Mouse (Mus musculus) adipocyte (in vitro differentiated cells): ENCODE measurements around the gene Slc26a10.
"Not testable (repeated sequence)": the region's sequence is repeated elsewhere in the genome, so short reads cannot be mapped to it uniquely, and the experiment has no call there.

Source experiments
- DNase-seq: peaks from one replicate; pipeline ENCODE4 v3.0.0-alpha.2; 2016; ENCODE audit warnings: low spot score

Slc26a10 gene

GRCm38 (mm10) chr10:127162771-127163261, 17.6 kb downstream of the Slc26a10 start:
- not testable (repeated sequence) for DNase-seq

DNA sequence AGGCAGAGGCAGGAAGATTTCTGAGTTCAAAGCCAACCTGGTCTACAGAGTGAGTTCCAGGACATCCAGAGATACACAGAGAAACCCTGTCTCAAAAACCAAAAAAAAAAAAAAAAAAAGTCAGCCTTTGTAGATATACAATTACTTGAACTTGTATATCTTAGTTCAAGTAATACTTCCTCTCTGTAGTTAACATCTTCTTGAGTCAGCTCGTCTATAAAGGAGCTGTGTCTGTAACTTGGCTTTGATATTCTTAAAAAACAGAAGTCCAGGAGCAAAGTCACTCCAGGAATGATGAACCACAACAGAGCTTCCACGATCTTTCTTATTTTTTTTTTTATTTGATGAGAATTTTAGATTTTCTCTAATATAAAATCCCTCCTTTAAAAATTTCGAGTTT, 19.7 kb downstream of the Slc26a10 start:
- no peak for DNase-seq

DNA sequence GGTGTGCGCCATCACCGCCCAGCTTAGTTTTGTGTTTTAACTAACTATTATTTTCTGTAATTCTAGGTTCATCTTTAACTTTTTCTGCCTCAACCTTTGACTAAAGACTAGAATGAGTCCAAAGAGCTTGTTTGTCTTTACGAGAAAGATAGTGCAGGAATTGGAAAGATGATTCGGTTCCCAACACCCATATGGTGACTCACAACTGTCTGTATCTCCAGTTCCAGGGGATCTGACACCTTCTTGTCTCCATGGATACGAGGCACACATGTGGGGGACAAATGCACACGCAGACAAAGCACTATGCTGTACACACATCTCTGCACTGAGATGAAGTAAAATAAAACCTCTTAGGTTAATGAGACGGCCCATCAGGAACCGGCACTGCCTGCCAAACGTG, 20.4 kb downstream of the Slc26a10 start:
- no peak for DNase-seq

GRCm38 (mm10) chr10:127158471-127158870, 22.0 kb downstream of the Slc26a10 start:
- no peak for DNase-seq

DNA sequence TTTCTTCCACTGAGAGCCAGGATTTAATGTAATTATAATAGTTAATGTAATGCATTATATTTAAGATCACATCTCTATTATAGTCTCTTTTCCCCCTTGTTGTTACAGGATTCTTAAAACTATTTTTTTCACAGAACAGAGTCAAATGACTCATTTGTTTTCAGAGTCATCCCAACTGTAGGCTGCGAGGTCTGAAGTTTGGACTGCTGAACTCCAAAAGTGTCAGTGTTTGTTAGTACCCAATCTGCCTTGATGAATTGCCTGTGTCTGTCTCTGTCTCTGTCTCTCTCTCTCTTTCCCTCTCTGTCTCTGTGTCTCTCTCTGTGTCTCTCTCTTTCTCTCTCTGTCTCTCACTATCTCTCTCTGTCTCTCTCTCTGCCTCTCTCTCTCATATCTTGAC, 23.9 kb downstream of the Slc26a10 start:
- DNase-seq: no peak

GRCm38 (mm10) chr10:127156089-127156488, 24.4 kb downstream of the Slc26a10 start:
- DNase-seq: no peak

GRCm38 (mm10) chr10:127154652-127155051, 25.8 kb downstream of the Slc26a10 start:
- DNase-seq: no peak

DNA sequence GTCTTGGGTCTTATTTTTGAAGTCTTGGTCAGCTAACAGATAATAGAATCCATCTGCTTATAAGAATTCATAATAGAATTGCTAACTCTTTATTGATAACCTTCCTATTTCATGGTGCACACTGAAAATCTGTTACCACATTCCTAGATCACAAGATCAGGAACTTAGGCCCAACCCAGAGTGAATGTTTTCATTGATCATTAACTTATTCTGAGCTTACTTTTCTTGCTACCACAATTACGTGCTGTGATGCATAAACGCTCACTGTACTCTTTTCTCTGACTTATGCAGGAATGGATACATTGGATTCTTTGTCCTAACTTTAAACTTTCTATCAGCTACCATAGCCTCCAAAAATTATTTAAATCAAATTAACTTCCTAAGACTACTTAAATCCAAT, 26.2 kb downstream of the Slc26a10 start:
- DNase-seq: no peak

DNA sequence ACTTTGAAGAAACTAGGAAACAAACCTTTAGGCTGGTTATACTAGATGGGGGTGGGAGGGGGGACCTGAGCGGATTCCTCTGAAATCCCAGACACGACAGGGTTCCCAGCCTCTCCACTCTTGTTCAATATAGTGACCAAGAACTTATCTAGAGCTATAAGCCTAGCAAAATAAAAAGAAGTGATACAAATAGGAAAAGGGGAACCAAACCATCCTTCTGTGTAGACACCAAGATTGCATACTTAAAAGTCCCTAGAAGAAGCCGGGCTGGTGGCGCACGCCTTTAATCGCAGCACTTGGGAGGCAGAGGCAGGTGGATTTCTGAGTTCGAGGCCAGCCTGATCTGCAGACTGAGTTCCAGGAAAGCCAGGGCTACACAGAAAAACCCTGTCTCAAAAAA, 27.1 kb downstream of the Slc26a10 start:
- no peak for DNase-seq

- DNase-seq: not testable (repeated sequence)
Measured at GRCm38 (mm10) chr10:127152556-127152955, 27.9 kb downstream of the Slc26a10 start.

DNA sequence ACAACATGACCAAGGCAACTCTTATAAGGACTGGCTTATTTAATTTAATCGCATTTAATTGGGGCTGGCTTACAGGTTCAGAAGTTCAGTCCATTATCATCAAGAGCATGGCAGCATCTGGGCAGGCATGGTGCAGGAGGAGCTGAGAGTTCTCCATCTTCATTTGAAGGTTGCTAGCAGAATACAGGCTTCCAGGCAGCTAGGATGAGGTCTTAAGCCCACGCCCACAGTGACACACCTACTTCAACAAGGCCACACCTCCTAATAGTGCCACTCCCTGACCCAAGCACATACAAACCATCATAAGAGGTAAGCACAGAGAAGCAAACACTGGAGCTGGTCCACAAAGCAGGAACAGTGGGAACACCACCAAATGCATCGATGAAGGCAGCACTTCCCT, 29.2 kb downstream of the Slc26a10 start:
- DNase-seq: not testable (repeated sequence)

GRCm38 (mm10) chr10:127150471-127150872, 30.0 kb downstream of the Slc26a10 start:
- DNase-seq: no peak

GRCm38 (mm10) chr10:127147135-127147534, 33.3 kb downstream of the Slc26a10 start:
- DNase-seq: no peak

DNA sequence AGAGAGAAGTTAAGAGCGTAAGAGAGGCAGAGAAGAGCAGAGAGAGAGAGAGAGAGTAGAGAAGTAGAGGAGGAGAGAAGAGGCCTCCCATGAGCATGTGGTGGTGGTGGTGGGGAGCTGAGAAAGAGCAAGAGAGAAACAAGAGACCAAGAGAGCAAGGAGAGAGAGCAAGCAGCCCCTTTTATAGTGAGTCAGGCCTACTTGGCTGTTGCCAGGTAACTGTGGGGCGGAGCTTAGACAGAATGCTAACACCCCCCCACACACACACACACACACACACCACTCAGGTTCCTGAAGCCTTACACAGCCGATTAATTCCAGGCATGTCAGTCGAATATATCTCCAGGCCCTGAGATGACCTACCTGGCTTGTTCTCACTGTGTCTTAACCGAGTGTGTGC, 35.1 kb downstream of the Slc26a10 start:
- no peak for DNase-seq

- DNase-seq: no peak
Measured at GRCm38 (mm10) chr10:127144536-127144935, 35.9 kb downstream of the Slc26a10 start.

- DNase-seq: no peak
Measured at GRCm38 (mm10) chr10:127143228-127143627, 37.2 kb downstream of the Slc26a10 start.

DNA sequence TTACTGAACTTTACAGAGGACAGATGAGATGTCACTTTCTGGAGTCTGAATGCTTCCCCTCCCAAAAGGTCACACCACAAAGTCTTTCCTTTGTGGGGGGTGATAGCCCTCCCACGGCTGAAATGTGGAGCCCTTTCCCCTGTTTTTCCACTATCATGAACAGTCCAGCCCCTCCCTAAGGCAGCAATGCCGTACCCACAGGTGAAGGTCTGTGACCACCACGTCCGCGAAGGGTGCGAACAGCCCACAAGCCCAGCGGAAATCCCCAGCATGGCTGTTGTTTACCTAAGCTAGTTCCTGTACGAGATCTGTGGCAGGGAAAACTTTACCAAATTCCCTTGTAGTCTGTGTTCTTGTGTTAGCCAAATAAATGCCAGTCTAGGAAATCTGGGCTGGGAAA, 38.9 kb downstream of the Slc26a10 start:
- DNase-seq: no peak

DNA sequence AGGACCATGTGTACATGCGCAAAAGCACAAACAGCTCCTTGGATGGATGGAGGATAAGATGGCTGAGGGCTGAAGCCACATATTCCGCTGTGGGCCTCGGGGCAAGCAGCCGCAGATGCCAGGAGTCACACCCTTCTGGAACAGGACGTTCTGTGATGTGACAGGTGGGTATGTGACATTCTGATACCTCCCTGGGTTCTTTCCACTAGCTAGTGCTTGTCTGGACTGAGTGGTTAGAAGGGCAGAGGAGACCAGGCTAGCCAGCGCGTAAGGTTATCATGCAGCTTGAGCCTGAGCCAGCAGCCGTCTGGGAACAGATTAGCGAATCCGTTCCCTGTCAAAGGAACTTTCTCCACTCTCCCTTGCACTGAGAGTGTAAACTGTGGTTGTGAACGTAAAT, 39.5 kb downstream of the Slc26a10 start:
- no peak for DNase-seq

GRCm38 (mm10) chr10:127138328-127139141, 41.9 kb downstream of the Slc26a10 start:
- no peak for DNase-seq

DNA sequence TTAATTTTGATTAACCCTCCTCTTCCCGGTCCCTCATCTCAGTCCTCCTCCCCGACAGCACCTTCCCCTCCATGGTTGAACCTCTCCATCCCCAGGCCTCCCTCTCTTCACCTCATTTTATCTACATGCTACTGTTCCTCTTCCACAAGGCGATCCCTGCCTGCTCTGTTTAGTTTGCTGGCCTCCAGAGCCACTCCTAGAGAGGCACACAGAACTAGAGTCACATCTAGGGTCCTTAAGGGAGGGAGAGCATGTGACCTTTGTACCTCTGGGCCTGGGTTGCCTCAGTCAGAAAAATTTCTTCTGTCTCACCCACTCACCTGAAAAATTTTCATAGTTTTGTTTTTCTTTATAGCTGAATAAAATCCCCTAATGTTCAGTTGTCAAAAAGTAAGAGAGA, 42.5 kb downstream of the Slc26a10 start:
- DNase-seq: no peak

GRCm38 (mm10) chr10:127136510-127136909, 43.9 kb downstream of the Slc26a10 start:
- DNase-seq: no peak

DNA sequence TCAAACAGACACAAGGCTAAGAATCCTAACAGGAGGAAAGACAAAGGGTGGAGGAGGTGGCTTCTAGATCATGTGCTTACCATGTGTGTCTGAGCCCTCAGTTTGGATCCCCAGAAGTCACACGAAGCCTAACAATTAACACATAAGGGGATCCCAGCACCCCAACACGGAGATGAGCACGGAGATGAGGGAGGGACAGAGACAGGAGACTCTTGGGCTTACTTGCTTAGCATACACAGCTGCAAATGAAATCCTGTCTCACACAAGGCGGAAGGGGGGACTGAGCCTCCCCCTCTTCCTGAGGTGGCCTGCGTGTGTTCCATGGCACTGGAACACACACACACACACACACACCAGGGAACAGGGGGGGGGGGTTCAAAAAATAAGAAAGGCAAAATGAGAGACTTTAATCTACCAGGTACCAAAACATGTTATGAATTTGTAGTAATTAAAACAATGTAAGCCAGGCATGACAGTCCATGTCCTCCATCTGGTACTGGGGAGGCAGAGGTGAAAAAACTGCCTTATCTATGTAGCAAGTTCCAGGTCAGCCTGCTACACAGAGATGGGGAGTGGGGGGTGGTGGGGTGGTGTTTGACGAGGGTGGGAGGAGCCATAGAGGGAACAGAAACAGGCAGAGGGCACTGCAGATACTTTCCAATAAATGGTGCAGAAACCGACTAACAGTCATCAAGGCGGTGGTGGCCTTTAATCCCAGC, 45.2 kb downstream of the Slc26a10 start:
- DNase-seq: no peak

DNA sequence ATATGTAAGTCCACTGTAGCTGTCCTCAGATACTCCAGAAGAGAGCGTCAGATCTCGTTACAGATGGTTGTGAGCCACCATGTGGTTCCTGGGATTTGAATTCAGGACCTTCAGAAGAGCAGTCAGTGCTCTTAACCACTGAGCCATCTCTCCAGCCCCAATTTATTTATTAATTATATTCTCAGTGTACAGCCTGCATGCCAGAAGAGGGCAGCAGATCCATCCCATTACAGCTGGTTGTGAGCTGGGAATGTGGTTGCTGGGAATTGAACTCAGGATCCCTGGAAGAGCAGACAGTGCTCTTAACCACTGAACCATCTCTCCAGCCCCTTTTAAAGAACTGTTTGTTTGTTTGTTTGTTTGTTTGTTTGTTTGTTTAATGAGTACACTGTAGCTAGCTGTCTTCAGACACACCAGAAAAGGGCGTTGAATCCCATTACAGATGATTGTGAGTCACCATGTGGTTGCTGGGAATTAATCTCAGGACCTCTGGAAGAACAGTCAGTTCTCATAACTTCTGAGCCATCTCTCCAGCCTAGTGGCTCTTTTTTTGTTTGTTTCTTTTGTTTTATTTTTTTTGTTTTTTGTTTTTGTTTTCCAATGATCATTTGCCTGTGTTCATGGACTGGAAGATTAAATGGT, 45.9 kb downstream of the Slc26a10 start:
- DNase-seq: peak; percentile 47
